Mouse (Mus musculus) adrenal gland (tissue): ENCODE results near the gene Mrps18a.

Experiments used
- intact Hi-C: fragments of 180-260 bp; cut with DNase I; formaldehyde crosslinking; loops from one replicate; pipeline ENCODE4 v1.15.1; 2025

The Mrps18a gene

GRCm38 (mm10) chr17:46168768-46169167 is 58.0 kb downstream of the Mrps18a start:
- intact Hi-C loops, result loop anchor here (5.0 kb wide), 1 partner anchor 436 kb away; the partner anchor contains the start of gene 1600014C23Rik

GRCm38 (mm10) chr17:46170538-46170937 is 59.8 kb downstream of the Mrps18a start:
- intact Hi-C loops, result no loop called here
